Mouse (Mus musculus) neural tube, postnatal 0 days (tissue): ENCODE results near the gene Pou5f1. TPM values are rescaled to one million over a fixed set of nuclear protein-coding genes. Genes with fewer than 3 reads are reported as not detected.

Source experiments
- polyA plus RNA-seq: library from polyadenylated mRNA; unstranded; fragments of >200 nt; fragmentation: Nextera tagmentation; extraction: Ambion mirVana; gene quantifications from 2 replicates; pipeline ENCODE4 v1.2.1, GENCODE M21; 2015

Gene Pou5f1
- not detected in 2 replicates for polyA plus RNA-seq

GRCm38 (mm10) chr17:35505776-35506175, at the start of gene Pou5f1:
TSS of gene Pou5f1 (plus strand) at chr17:35506018.

GRCm38 (mm10) chr17:35469842-35470751, 35.7 kb upstream of the Pou5f1 start, which contains the start of gene H2-Q10:
TSS of gene H2-Q10 (plus strand) at chr17:35470089.

GRCm38 (mm10) chr17:35516652-35517500, 11.1 kb downstream of the Pou5f1 start, which contains the start of the genes Tcf19 and Cchcr1:
TSS of gene Tcf19 (minus strand) at chr17:35516824.
TSS of gene Cchcr1 (plus strand) at chr17:35517100.

GRCm38 (mm10) chr17:35532901-35533300, 27.1 kb downstream of the Pou5f1 start, which contains the start of gene Psors1c2:
TSS of gene Psors1c2 (plus strand) at chr17:35533201.

GRCm38 (mm10) chr17:35551881-35552414, 46.1 kb downstream of the Pou5f1 start, which contains the start of gene Cdsn:
TSS of gene Cdsn (plus strand) at chr17:35552128.

Other genes starting within 250 kb of the Pou5f1 start
- 158 and 172 TPM in 2 replicates for gene H2-D1, start 243.3 kb upstream of the Pou5f1 start, polyA plus RNA-seq
- gene H2-Q1, start 185.6 kb upstream of the Pou5f1 start, polyA plus RNA-seq = 0.65 and 1.1 TPM in 2 replicates
- gene H2-Q2, start 163.8 kb upstream of the Pou5f1 start, polyA plus RNA-seq = 9.1 and 10.5 TPM in 2 replicates
- gene H2-Q4, start 126.4 kb upstream of the Pou5f1 start, polyA plus RNA-seq = 0.97 and 1.9 TPM in 2 replicates
- gene H2-Q6, start 81.2 kb upstream of the Pou5f1 start, polyA plus RNA-seq = 0.92 and 1.9 TPM in 2 replicates
- gene H2-Q7, start 66.9 kb upstream of the Pou5f1 start, polyA plus RNA-seq = 4.0 and 6.8 TPM in 2 replicates
- gene H2-Q10, start 35.9 kb upstream of the Pou5f1 start, polyA plus RNA-seq = 0.56 and 0.66 TPM in 2 replicates
- gene Tcf19, start 10.8 kb downstream of the Pou5f1 start, polyA plus RNA-seq = 10.5 and 11.8 TPM in 2 replicates
- gene Cchcr1, start 11.1 kb downstream of the Pou5f1 start, polyA plus RNA-seq = 2.6 and 3.4 TPM in 2 replicates
- 0.28 and 0.44 TPM in 2 replicates for gene Psors1c2, start 27.2 kb downstream of the Pou5f1 start, polyA plus RNA-seq
- gene Cdsn, start 46.1 kb downstream of the Pou5f1 start, polyA plus RNA-seq = 0.05 TPM in 1 of 2 replicates, not detected in the other
- not detected in 2 replicates for gene 2300002M23Rik, start 61.4 kb downstream of the Pou5f1 start, polyA plus RNA-seq
- gene Sfta2, start 95.5 kb downstream of the Pou5f1 start, polyA plus RNA-seq = not detected in 2 replicates
- gene Gm9573, start 120.6 kb downstream of the Pou5f1 start, polyA plus RNA-seq = not detected in 2 replicates
- gene Mucl3, start 137.7 kb downstream of the Pou5f1 start, polyA plus RNA-seq = 0.08 TPM in 1 of 2 replicates, not detected in the other
- gene Vars2, start 161.6 kb downstream of the Pou5f1 start, polyA plus RNA-seq = 11.0 and 15.0 TPM in 2 replicates
- 23.4 and 23.8 TPM in 2 replicates for gene Gtf2h4, start 167.7 kb downstream of the Pou5f1 start, polyA plus RNA-seq
- gene Ddr1, start 198.6 kb downstream of the Pou5f1 start, polyA plus RNA-seq = 66.1 and 70.3 TPM in 2 replicates